Mouse (Mus musculus) C2C12 (cell line): ENCODE measurements around the gene Prelp. TPM values are rescaled to one million over a fixed set of nuclear protein-coding genes. Genes with fewer than 3 reads are reported as not detected.
A peak's percentile ranks its signal among the peaks of the same experiment; 100 is the strongest.

Experiments used
- H3K27me3 ChIP-seq: one replicate; pipeline ENCODE4 v1.6.1; 2011; ENCODE audit not compliant: control insufficient read depth, insufficient read depth, insufficient read length
- H3K36me3 ChIP-seq: one replicate; pipeline ENCODE4 v1.6.1; 2011; ENCODE audit not compliant: control insufficient read depth, insufficient read depth
- H3K4me3 ChIP-seq: one replicate; pipeline ENCODE4 v1.5.1; 2011; ENCODE audit warnings: mild to moderate bottlenecking, control low read depth; ENCODE audit not compliant: poor library complexity, insufficient read depth, severe bottlenecking
- H3K79me2 ChIP-seq: one replicate; pipeline ENCODE4 v1.6.1; 2011; ENCODE audit not compliant: control insufficient read depth, insufficient read depth
- H3K79me3 ChIP-seq: one replicate; pipeline ENCODE4 v1.6.1; 2011; ENCODE audit warnings: low read depth, control low read depth
- H3ac ChIP-seq: one replicate; pipeline ENCODE3; 2011; ENCODE audit warnings: low read depth; ENCODE audit not compliant: control insufficient read depth, insufficient read length
- CEBPB ChIP-seq: IDR thresholded peaks from one replicate; pipeline ENCODE4 v1.6.1; 2011; ENCODE audit warnings: low read depth, mild to moderate bottlenecking, control low read depth, moderate library complexity
- CTCF ChIP-seq: IDR thresholded peaks from one replicate; pipeline ENCODE4 v1.5.1; 2011; ENCODE audit not compliant: control insufficient read depth, insufficient read depth, insufficient read length
- FOSL1 ChIP-seq: IDR thresholded peaks from one replicate; pipeline ENCODE4 v1.8.0; 2011; ENCODE audit warnings: mild to moderate bottlenecking, low read length; ENCODE audit not compliant: poor library complexity, insufficient read depth, severe bottlenecking
- MAX ChIP-seq: IDR thresholded peaks from one replicate; pipeline ENCODE4 v1.6.1; 2011; ENCODE audit warnings: mild to moderate bottlenecking, control low read depth
- MYOD1 ChIP-seq: IDR thresholded peaks from one replicate; pipeline ENCODE4 v1.6.1; 2011; ENCODE audit warnings: low read depth; ENCODE audit not compliant: control insufficient read depth, insufficient read length
- MYOG ChIP-seq: IDR thresholded peaks from one replicate; pipeline ENCODE4 v1.6.1; 2011; ENCODE audit not compliant: control insufficient read depth, insufficient read length; ENCODE audit errors: extremely low read depth
- USF1 ChIP-seq: IDR thresholded peaks from one replicate; pipeline ENCODE4 v1.6.1; 2011; ENCODE audit warnings: low read depth, mild to moderate bottlenecking, control low read depth, moderate library complexity
- polyA plus RNA-seq: library from polyadenylated mRNA; unstranded; fragments of >200 nt; fragmentation: generic; extraction: Trizol; gene quantifications from one replicate; pipeline ENCODE4 v1.2.1, GENCODE M21; 2012; ENCODE audit warnings: missing spikeins

Gene Prelp
- polyA plus RNA-seq, 1 experiment: 0.07 TPM

DNA sequence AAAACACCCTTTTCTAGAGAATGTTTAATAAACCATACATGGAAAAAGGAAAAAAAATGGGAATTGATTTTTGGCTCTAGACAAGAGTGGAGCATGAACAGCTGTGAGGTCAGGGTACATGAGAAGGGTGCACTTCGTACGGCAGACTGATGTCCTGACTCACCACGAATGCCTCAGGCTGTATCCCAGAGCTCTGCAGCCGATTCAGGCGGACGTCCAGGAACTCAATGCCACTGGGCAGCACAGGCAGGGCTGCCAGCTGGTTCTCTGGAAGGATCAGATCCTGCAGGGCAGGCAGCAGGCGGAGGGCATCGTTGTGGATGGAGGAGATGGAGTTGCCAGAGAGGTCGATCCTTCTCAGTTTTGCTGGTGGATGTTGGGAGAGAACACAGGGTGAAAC lies 20.4 kb downstream of the Prelp start:
- Histone ChIP-seq H3K27me3 (no peaks in the 10 kb centered on the region), H3K79me2 (no peaks in the 10 kb centered on the region), H3K79me3 (no peaks in the 10 kb centered on the region)

DNA sequence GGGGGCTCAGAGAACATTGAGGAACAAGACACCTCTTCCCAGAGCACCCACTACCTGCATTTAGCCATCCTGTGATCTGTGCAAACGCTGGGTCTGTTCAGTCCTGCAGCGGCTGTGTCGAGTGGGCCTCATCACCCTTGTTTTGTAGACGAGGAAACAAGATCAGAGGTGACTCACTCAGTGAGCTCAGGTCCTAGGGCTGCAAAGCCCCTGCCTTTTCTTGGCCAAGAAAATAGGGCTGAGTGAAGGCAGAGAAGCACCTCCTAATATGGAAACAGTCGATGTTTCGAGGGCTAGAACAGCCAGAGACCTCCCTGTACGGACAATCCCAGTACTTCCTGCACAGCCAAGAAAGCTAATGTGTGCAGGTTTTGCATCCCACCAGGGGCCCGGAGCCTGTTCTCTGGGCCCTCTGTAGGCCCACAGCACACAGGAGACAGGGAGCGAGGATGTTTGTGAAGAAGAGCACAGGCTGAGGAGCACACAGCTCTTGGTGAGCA lies 22.1 kb downstream of the Prelp start:
- Histone ChIP-seq H3K79me3 (no peaks in the 10 kb centered on the region), H3ac (peak overlapping the region; percentile 37), H3K4me3 (no peak overlapping the region), H3K27me3 (no peaks in the 10 kb centered on the region), H3K79me2 (no peaks in the 10 kb centered on the region), H3K36me3 (no peaks in the 10 kb centered on the region)
- no peak for TF ChIP-seq MYOD1
- TF ChIP-seq CTCF: no peak
- TF ChIP-seq FOSL1: no peak
- no peak for TF ChIP-seq USF1
- no peak for TF ChIP-seq CEBPB
- TF ChIP-seq MAX: no peak
- TF ChIP-seq MYOG: no peak

More for the DNA sequence above, 20.4 kb downstream of the Prelp start:
- TF ChIP-seq MAX: no peak
- TF ChIP-seq CTCF: no peak
- no peak for TF ChIP-seq FOSL1
- no peak for TF ChIP-seq USF1
- TF ChIP-seq CEBPB: no peak
- Histone ChIP-seq H3ac (no peak overlapping the region), H3K4me3 (no peak overlapping the region), H3K36me3 (no peaks in the 10 kb centered on the region)

DNA sequence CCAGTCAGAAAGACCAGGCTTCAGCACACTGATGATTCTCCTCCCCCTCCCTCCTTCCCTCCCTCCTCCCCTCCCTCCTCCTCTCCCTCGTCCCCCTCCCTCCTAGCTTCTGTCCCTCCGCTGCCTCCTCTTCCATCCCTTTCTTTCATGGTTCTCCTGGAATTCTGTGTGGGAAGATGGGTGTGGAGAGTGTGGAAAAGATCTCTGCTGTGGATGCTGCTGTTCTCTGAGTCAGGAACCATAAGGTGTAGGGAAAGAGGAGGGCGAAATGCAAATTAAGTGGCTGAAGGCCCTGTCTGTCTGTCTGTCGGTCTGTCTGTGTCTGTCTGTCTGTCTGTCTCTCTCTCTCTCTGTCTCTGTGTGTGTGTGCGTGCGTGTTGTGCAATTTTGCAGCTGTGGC lies 23.9 kb downstream of the Prelp start:
- H3ac ChIP-seq: no peak overlapping the region
- no peaks in the 10 kb centered on the region for H3K36me3 ChIP-seq
- H3K4me3 ChIP-seq: no peak overlapping the region
- no peaks in the 10 kb centered on the region for H3K27me3 ChIP-seq
- no peaks in the 10 kb centered on the region for H3K79me2 ChIP-seq
- TF ChIP-seq CTCF (no peak), FOSL1 (no peak), CEBPB (no peak), MAX (no peak), USF1 (no peak), MYOD1 (no peak), MYOG (no peak)
- no peaks in the 10 kb centered on the region for H3K79me3 ChIP-seq

DNA sequence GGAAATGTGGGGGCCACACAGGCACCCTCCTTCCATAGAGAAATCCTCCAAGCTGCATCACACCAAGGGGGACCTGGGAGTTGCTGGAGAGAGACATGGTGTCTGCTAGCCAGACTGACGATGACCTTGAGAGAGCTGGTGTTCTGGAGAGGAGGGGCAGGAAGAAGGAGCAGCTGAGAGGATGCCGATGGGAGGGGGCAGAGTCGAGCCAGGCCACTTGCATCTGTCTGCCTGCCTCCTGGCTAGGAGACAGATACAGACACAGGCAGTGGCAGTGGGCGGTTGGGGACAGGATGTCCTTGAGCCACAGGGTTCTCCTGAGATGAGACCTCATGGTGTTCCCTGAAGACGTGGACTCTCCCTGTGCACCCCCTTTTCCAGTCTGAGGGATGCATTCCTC lies 29.7 kb downstream of the Prelp start:
- Histone ChIP-seq H3K79me3 (no peaks in the 10 kb centered on the region), H3ac (no peak overlapping the region), H3K79me2 (no peaks in the 10 kb centered on the region), H3K4me3 (no peak overlapping the region), H3K36me3 (no peaks in the 10 kb centered on the region), H3K27me3 (no peaks in the 10 kb centered on the region)
- TF ChIP-seq CTCF (no peak), MAX (no peak), MYOG (no peak), USF1 (no peak), CEBPB (no peak), MYOD1 (no peak), FOSL1 (no peak)

DNA sequence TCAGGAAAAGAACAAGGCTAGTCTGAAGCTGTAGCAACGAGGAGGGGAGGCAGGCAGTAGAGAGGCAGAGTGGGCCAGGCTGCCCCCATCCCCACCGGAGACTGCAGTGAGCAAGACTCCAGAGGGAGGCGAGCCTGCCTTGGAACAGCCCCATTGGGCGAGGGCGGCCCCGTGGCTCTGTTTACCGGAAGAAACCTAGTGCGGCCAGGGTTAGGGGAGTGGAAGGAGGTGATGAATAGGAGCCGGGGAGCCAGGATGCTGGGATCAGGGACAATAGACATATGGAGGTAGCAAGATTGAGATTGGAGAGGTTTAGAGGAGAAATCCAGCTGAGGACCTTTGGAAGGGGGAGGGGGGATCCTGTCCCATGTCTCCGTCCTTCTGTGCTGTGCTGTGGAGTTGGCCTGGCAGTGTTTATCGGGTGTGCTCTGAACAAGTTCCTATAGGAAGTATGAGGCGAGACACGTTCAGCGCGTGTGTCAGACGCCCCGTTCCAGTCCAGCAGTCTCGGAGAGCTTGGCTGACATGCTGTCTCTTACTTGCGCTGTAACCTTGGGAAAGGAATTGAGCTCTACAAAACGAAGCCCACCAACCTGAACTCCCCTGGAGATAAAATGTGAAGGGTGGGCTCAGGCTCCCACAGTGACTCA lies 31.1 kb downstream of the Prelp start:
- Histone ChIP-seq H3K4me3 (no peak overlapping the region), H3ac (no peak overlapping the region), H3K36me3 (no peaks in the 10 kb centered on the region), H3K79me2 (no peaks in the 10 kb centered on the region), H3K79me3 (no peaks in the 10 kb centered on the region), H3K27me3 (no peaks in the 10 kb centered on the region)
- no peak for TF ChIP-seq MAX
- TF ChIP-seq MYOD1: no peak
- no peak for TF ChIP-seq USF1
- no peak for TF ChIP-seq CEBPB

DNA sequence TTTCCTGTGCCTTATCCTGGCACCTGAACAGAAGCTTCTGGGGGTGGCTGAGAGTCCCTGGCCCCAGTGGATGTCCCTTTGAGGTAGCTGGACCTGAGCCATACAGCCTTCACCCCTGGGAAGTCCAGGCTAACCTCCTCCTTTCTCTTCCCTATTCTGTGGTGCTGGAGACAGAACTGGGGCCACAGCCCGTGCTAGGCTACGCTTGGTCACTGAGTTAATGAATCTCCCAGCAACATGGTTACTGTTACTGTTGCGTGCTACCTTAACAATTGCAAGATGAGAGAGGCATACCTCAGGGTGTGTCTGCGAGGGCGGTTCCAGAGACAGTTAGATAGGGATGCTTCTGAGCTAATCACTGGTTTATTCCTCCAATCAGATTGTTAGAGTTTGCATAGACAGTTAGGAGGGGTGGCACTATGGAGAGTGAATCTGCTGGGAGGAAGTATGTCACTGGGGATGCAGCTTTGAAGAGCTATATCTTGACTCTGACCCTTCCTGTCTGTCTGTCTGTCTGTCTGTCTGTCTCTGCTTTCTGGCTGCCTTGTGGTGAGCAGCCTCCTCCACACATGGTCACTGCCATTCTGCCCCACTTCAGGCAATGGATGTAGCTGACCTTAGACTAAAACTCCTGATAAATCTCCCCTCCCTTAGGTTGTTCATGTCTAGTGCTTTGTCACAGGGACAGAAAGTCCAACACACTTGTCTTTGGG lies 33.5 kb downstream of the Prelp start:
- H3ac ChIP-seq: no peak overlapping the region
- no peak for TF ChIP-seq USF1
- TF ChIP-seq MYOD1: no peak
- no peak for TF ChIP-seq FOSL1
- no peak for TF ChIP-seq MYOG
- TF ChIP-seq MAX: no peak
- TF ChIP-seq CTCF: no peak
- TF ChIP-seq CEBPB: no peak
- H3K4me3 ChIP-seq: no peak overlapping the region
- no peaks in the 10 kb centered on the region for H3K36me3 ChIP-seq
- H3K79me3 ChIP-seq: no peaks in the 10 kb centered on the region
- no peaks in the 10 kb centered on the region for H3K27me3 ChIP-seq
- H3K79me2 ChIP-seq: no peaks in the 10 kb centered on the region
